Mouse (Mus musculus): ENCODE data around the gene Glrx5. TPM values are rescaled to one million over a fixed set of nuclear protein-coding genes. Genes with fewer than 3 reads are reported as not detected.

The Glrx5 gene
- polyA plus RNA-seq, 1 experiment from 2014 or later: 254 TPM

- Histone ChIP-seq H3K27me3 (ENCODE audit: control insufficient read depth, insufficient read depth, low read length) (no peaks in the 10 kb centered on the region), H3K4me2 (peak overlapping the region; percentile 68), H3K4me1 (ENCODE audit: control insufficient read depth, insufficient read depth, low read length) (peaks cover 27% of the 10 kb centered on the region), H3K9ac (ENCODE audit: low read depth, low read length) (peak overlapping the region; percentile 74), H3K9me3 (replicated peaks; ENCODE audit: control insufficient read depth, low read length) (no peaks in the 10 kb centered on the region), H3K36me3 (ENCODE audit: control insufficient read depth, insufficient read depth, low read length) (peaks cover 12% of the 10 kb centered on the region), H3K27ac (ENCODE audit: low read depth, low read length) (peak overlapping the region; percentile 67), H3K4me3 (ENCODE audit: low read depth, low read length) (peak overlapping the region; percentile 89)
- ATAC-seq (replicated peaks; ENCODE audit: insufficient number of reproducible peaks, low FRiP score, low TSS enrichment): no peak
- 4% methylated on average over 37 of the region's 37 CpGs for WGBS (ENCODE audit: insufficient replicate concordance)
These were observed 1.1 kb upstream of the Glrx5 start for GRCm38 (mm10) chr12:105031081-105032058.

GRCm38 (mm10) chr12:105032832-105033775, 616 bp downstream of the Glrx5 start:
- peaks cover 12% of the 10 kb centered on the region for H3K36me3 ChIP-seq (ENCODE audit: control insufficient read depth, insufficient read depth, low read length)
- peak; percentile 2; the same call in 1 of the 2 replicates for ATAC-seq (replicated peaks; ENCODE audit: insufficient number of reproducible peaks, low FRiP score, low TSS enrichment)
- 3% methylated on average over 45 of the region's 45 CpGs for WGBS (ENCODE audit: insufficient replicate concordance)
- H3K9me3 ChIP-seq (replicated peaks; ENCODE audit: control insufficient read depth, low read length): no peaks in the 10 kb centered on the region
- peak overlapping the region; percentile 83 for H3K4me2 ChIP-seq
- peak overlapping the region; percentile 89 for H3K27ac ChIP-seq (ENCODE audit: low read depth, low read length)
- H3K4me3 ChIP-seq (ENCODE audit: low read depth, low read length): peak overlapping the region; percentile 89
- no peaks in the 10 kb centered on the region for H3K27me3 ChIP-seq (ENCODE audit: control insufficient read depth, insufficient read depth, low read length)
- peak overlapping the region; percentile 88 for H3K9ac ChIP-seq (ENCODE audit: low read depth, low read length)
- peaks cover 34% of the 10 kb centered on the region for H3K4me1 ChIP-seq (ENCODE audit: control insufficient read depth, insufficient read depth, low read length)

GRCm38 (mm10) chr12:105034130-105034769, 1.8 kb downstream of the Glrx5 start:
- 28% methylated on average over 14 of the region's 14 CpGs for WGBS (ENCODE audit: insufficient replicate concordance)
- H3K27me3 ChIP-seq (ENCODE audit: control insufficient read depth, insufficient read depth, low read length): no peaks in the 10 kb centered on the region
- H3K4me1 ChIP-seq (ENCODE audit: control insufficient read depth, insufficient read depth, low read length): peaks cover 44% of the 10 kb centered on the region

GRCm38 (mm10) chr12:105038211-105038610, 5.7 kb downstream of the Glrx5 start:
- Histone ChIP-seq H3K4me2 (peak overlapping the region; percentile 52), H3K36me3 (ENCODE audit: control insufficient read depth, insufficient read depth, low read length) (peaks cover 9% of the 10 kb centered on the region), H3K9ac (ENCODE audit: low read depth, low read length) (peak overlapping the region; percentile 40), H3K4me3 (ENCODE audit: low read depth, low read length) (no peak overlapping the region), H3K27ac (ENCODE audit: low read depth, low read length) (peak overlapping the region; percentile 79), H3K4me1 (ENCODE audit: control insufficient read depth, insufficient read depth, low read length) (peaks cover 45% of the 10 kb centered on the region), H3K9me3 (replicated peaks; ENCODE audit: control insufficient read depth, low read length) (no peaks in the 10 kb centered on the region), H3K27me3 (ENCODE audit: control insufficient read depth, insufficient read depth, low read length) (no peaks in the 10 kb centered on the region)
- WGBS (ENCODE audit: insufficient replicate concordance): 73% methylated on average over 11 of the region's 11 CpGs
- ATAC-seq (replicated peaks; ENCODE audit: insufficient number of reproducible peaks, low FRiP score, low TSS enrichment): no peak

More at GRCm38 (mm10) chr12:105034130-105034769, 1.8 kb downstream of the Glrx5 start:
- Histone ChIP-seq H3K4me3 (ENCODE audit: low read depth, low read length) (peak overlapping the region; percentile 89), H3K9me3 (replicated peaks; ENCODE audit: control insufficient read depth, low read length) (no peaks in the 10 kb centered on the region), H3K4me2 (peak overlapping the region; percentile 83), H3K9ac (ENCODE audit: low read depth, low read length) (peak overlapping the region; percentile 88), H3K27ac (ENCODE audit: low read depth, low read length) (peak overlapping the region; percentile 89), H3K36me3 (ENCODE audit: control insufficient read depth, insufficient read depth, low read length) (peaks cover 10% of the 10 kb centered on the region)
- peak; percentile 31; the same call in 1 of the 2 replicates for ATAC-seq (replicated peaks; ENCODE audit: insufficient number of reproducible peaks, low FRiP score, low TSS enrichment)

GRCm38 (mm10) chr12:105038918-105039317, 6.4 kb downstream of the Glrx5 start:
- Histone ChIP-seq H3K9me3 (replicated peaks; ENCODE audit: control insufficient read depth, low read length) (no peaks in the 10 kb centered on the region), H3K36me3 (ENCODE audit: control insufficient read depth, insufficient read depth, low read length) (peaks cover 9% of the 10 kb centered on the region), H3K27ac (ENCODE audit: low read depth, low read length) (peak overlapping the region; percentile 79), H3K4me3 (ENCODE audit: low read depth, low read length) (no peak overlapping the region), H3K27me3 (ENCODE audit: control insufficient read depth, insufficient read depth, low read length) (no peaks in the 10 kb centered on the region), H3K4me1 (ENCODE audit: control insufficient read depth, insufficient read depth, low read length) (peaks cover 42% of the 10 kb centered on the region), H3K4me2 (peak overlapping the region; percentile 52), H3K9ac (ENCODE audit: low read depth, low read length) (peak overlapping the region; percentile 40)
- WGBS (ENCODE audit: insufficient replicate concordance): 39% methylated on average over 7 of the region's 7 CpGs
- ATAC-seq (replicated peaks; ENCODE audit: insufficient number of reproducible peaks, low FRiP score, low TSS enrichment): peak; percentile 86

GRCm38 (mm10) chr12:105039578-105040289, 7.2 kb downstream of the Glrx5 start:
- Histone ChIP-seq H3K9ac (ENCODE audit: low read depth, low read length) (no peak overlapping the region; the same call in 1 of the 2 replicates), H3K4me3 (ENCODE audit: low read depth, low read length) (peak overlapping the region; percentile 12; the same call in 1 of the 2 replicates), H3K27ac (ENCODE audit: low read depth, low read length) (peak overlapping the region; percentile 79), H3K4me1 (ENCODE audit: control insufficient read depth, insufficient read depth, low read length) (peaks cover 34% of the 10 kb centered on the region), H3K27me3 (ENCODE audit: control insufficient read depth, insufficient read depth, low read length) (no peaks in the 10 kb centered on the region), H3K9me3 (replicated peaks; ENCODE audit: control insufficient read depth, low read length) (no peaks in the 10 kb centered on the region), H3K4me2 (peak overlapping the region; percentile 52), H3K36me3 (ENCODE audit: control insufficient read depth, insufficient read depth, low read length) (peaks cover 9% of the 10 kb centered on the region)
- peak; percentile 19; the same call in 1 of the 2 replicates for ATAC-seq (replicated peaks; ENCODE audit: insufficient number of reproducible peaks, low FRiP score, low TSS enrichment)
- WGBS (ENCODE audit: insufficient replicate concordance): 34% methylated on average over 12 of the region's 12 CpGs

GRCm38 (mm10) chr12:105040950-105041349, 8.5 kb downstream of the Glrx5 start:
- H3K27me3 ChIP-seq (ENCODE audit: control insufficient read depth, insufficient read depth, low read length): no peaks in the 10 kb centered on the region
- H3K4me2 ChIP-seq: no peak overlapping the region
- peaks cover 28% of the 10 kb centered on the region for H3K4me1 ChIP-seq (ENCODE audit: control insufficient read depth, insufficient read depth, low read length)
- ATAC-seq (replicated peaks; ENCODE audit: insufficient number of reproducible peaks, low FRiP score, low TSS enrichment): no peak
- no peaks in the 10 kb centered on the region for H3K9me3 ChIP-seq (replicated peaks; ENCODE audit: control insufficient read depth, low read length)
- H3K36me3 ChIP-seq (ENCODE audit: control insufficient read depth, insufficient read depth, low read length): peaks cover 9% of the 10 kb centered on the region
- H3K27ac ChIP-seq (ENCODE audit: low read depth, low read length): no peak overlapping the region
- no peak overlapping the region for H3K4me3 ChIP-seq (ENCODE audit: low read depth, low read length)
- WGBS (ENCODE audit: insufficient replicate concordance): 95% methylated on average over 7 of the region's 7 CpGs
- H3K9ac ChIP-seq (ENCODE audit: low read depth, low read length): no peak overlapping the region
